Mouse (Mus musculus): ENCODE measurements at regions not wholly inside any gene's neighbourhood (a gene's known extent, or its start where the extent isn't known, plus 50 kb on each side); places are given as distances from the start of the nearest gene placed in this dataset.

DNA sequence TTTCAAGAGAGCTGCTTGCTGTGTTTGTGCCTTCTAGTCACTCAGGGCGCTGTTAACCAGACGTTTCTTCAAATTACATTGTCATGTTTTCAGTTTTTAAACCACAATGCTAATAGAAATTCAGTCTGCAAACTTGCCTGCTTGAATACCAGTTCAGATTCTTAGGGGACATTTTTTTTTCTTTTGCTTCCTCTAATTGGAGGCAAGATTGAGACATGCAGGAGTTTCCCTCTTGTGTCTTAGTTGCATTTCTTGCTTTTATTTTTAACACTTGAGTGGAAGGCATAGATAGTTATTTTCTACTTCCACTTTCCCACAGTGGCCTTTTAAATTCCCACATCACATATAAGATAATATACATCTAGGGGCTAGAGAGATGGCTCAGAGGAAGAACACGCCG, 246.8 kb downstream of the Grpr start:
- TF ChIP-seq CTCF (IDR thresholded peaks at IDR 0.05; ENCODE audit: insufficient read depth, low read length) (no peak), POLR2A (IDR thresholded peaks at IDR 0.05; ENCODE audit: borderline replicate concordance, extremely low read depth, low read depth, low read length) (no peak)
- Histone ChIP-seq H3K4me3 (replicated peaks; ENCODE audit: extremely low read depth, low read depth, low read length) (no peak overlapping the region), H3K4me1 (ENCODE audit: control insufficient read depth, insufficient read depth, low read length) (no peaks in the 10 kb centered on the region)
- DNase-seq: no peak
- 75% methylated on average over 4 of the region's 4 CpGs for WGBS

DNA sequence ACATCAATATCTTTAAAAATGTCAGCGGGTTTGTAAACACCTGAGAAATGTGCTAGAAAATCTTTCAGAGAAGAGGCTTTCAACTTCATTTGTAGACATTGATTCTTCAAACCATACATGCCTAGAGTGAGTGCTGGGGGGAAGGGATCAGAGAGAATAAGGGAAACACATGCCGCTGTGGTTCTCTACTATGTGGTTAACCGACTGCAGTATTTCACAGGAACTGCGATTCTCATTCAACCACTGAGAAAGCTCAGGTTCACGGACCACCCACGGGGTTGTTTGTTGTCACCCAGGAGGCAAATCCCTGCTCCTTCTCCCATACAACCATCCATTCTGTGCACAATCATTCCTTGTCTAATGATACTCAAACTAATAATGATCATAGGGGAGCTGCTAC, 248.4 kb downstream of the Grpr start:
- WGBS: 79% methylated on average over 6 of the region's 6 CpGs
- Histone ChIP-seq H3K4me3 (replicated peaks; ENCODE audit: extremely low read depth, low read depth, low read length) (no peak overlapping the region), H3K4me1 (ENCODE audit: control insufficient read depth, insufficient read depth, low read length) (no peaks in the 10 kb centered on the region)
- no peak for DNase-seq
- TF ChIP-seq POLR2A (IDR thresholded peaks at IDR 0.05; ENCODE audit: borderline replicate concordance, extremely low read depth, low read depth, low read length) (no peak), CTCF (IDR thresholded peaks at IDR 0.05; ENCODE audit: insufficient read depth, low read length) (no peak)

GRCm38 (mm10) chrX:163296956-163297628, 252.4 kb downstream of the Grpr start:
- no peak for DNase-seq
- TF ChIP-seq CTCF (IDR thresholded peaks at IDR 0.05; ENCODE audit: insufficient read depth, low read length) (no peak), POLR2A (IDR thresholded peaks at IDR 0.05; ENCODE audit: borderline replicate concordance, extremely low read depth, low read depth, low read length) (no peak)
- no peaks in the 10 kb centered on the region for H3K4me1 ChIP-seq (ENCODE audit: control insufficient read depth, insufficient read depth, low read length)
- no peak overlapping the region for H3K4me3 ChIP-seq (replicated peaks; ENCODE audit: extremely low read depth, low read depth, low read length)
- 49% methylated on average over 8 of the region's 8 CpGs for WGBS

- no peak for TF ChIP-seq POLR2A (IDR thresholded peaks at IDR 0.05; ENCODE audit: borderline replicate concordance, extremely low read depth, low read depth, low read length)
- no peak for TF ChIP-seq CTCF (IDR thresholded peaks at IDR 0.05; ENCODE audit: insufficient read depth, low read length)
These were observed 288.2 kb downstream of the Grpr start for GRCm38 (mm10) chrX:163261248-163261647.

GRCm38 (mm10) chrX:163253048-163253447, 288.6 kb upstream of the S100g start:
- 43% methylated on average over 2 of the region's 2 CpGs for WGBS
- Histone ChIP-seq H3K4me3 (replicated peaks; ENCODE audit: extremely low read depth, low read depth, low read length) (no peak overlapping the region), H3K4me1 (ENCODE audit: control insufficient read depth, insufficient read depth, low read length) (no peaks in the 10 kb centered on the region)
- no peak for DNase-seq
- TF ChIP-seq CTCF (IDR thresholded peaks at IDR 0.05; ENCODE audit: insufficient read depth, low read length) (no peak), POLR2A (IDR thresholded peaks at IDR 0.05; ENCODE audit: borderline replicate concordance, extremely low read depth, low read depth, low read length) (no peak)

More at GRCm38 (mm10) chrX:163261248-163261647, 288.2 kb downstream of the Grpr start:
- Histone ChIP-seq H3K4me1 (ENCODE audit: control insufficient read depth, insufficient read depth, low read length) (no peaks in the 10 kb centered on the region), H3K4me3 (replicated peaks; ENCODE audit: extremely low read depth, low read depth, low read length) (no peak overlapping the region)
- DNase-seq: no peak
- WGBS: 86% methylated on average over 2 of the region's 2 CpGs

- Histone ChIP-seq H3K4me1 (ENCODE audit: control insufficient read depth, insufficient read depth, low read length) (no peaks in the 10 kb centered on the region), H3K4me3 (replicated peaks; ENCODE audit: extremely low read depth, low read depth, low read length) (no peak overlapping the region)
- TF ChIP-seq POLR2A (IDR thresholded peaks at IDR 0.05; ENCODE audit: borderline replicate concordance, extremely low read depth, low read depth, low read length) (no peak), CTCF (IDR thresholded peaks at IDR 0.05; ENCODE audit: insufficient read depth, low read length) (no peak)
- no peak for DNase-seq
- WGBS: 94% methylated on average over 2 of the region's 2 CpGs
These were observed 240.9 kb upstream of the S100g start for GRCm38 (mm10) chrX:163205260-163205659.

- no peak for DNase-seq
- 90% methylated on average over 1 of the region's 1 CpGs for WGBS
- TF ChIP-seq CTCF (IDR thresholded peaks at IDR 0.05; ENCODE audit: insufficient read depth, low read length) (no peak), POLR2A (IDR thresholded peaks at IDR 0.05; ENCODE audit: borderline replicate concordance, extremely low read depth, low read depth, low read length) (no peak)
These were observed 239.0 kb upstream of the S100g start for GRCm38 (mm10) chrX:163203446-163203845.

GRCm38 (mm10) chrX:163181588-163181987, 217.2 kb upstream of the S100g start:
- TF ChIP-seq CTCF (IDR thresholded peaks at IDR 0.05; ENCODE audit: insufficient read depth, low read length) (no peak), POLR2A (IDR thresholded peaks at IDR 0.05; ENCODE audit: borderline replicate concordance, extremely low read depth, low read depth, low read length) (no peak)
- no peak for DNase-seq
- Histone ChIP-seq H3K4me3 (replicated peaks; ENCODE audit: extremely low read depth, low read depth, low read length) (no peak overlapping the region), H3K4me1 (ENCODE audit: control insufficient read depth, insufficient read depth, low read length) (no peaks in the 10 kb centered on the region)
- whole genome bisulfite sequencing: 89% methylated on average over 3 of the region's 3 CpGs

More at GRCm38 (mm10) chrX:163203446-163203845, 239.0 kb upstream of the S100g start:
- Histone ChIP-seq H3K4me3 (replicated peaks; ENCODE audit: extremely low read depth, low read depth, low read length) (no peak overlapping the region), H3K4me1 (ENCODE audit: control insufficient read depth, insufficient read depth, low read length) (no peaks in the 10 kb centered on the region)

- no peaks in the 10 kb centered on the region for H3K4me1 ChIP-seq (ENCODE audit: control insufficient read depth, insufficient read depth, low read length)
- H3K4me3 ChIP-seq (replicated peaks; ENCODE audit: extremely low read depth, low read depth, low read length): no peak overlapping the region
- no peak for TF ChIP-seq POLR2A (IDR thresholded peaks at IDR 0.05; ENCODE audit: borderline replicate concordance, extremely low read depth, low read depth, low read length)
- TF ChIP-seq CTCF (IDR thresholded peaks at IDR 0.05; ENCODE audit: insufficient read depth, low read length): no peak
- DNase-seq: no peak
- WGBS: 69% methylated on average over 2 of the region's 2 CpGs
These were observed 200.4 kb upstream of the S100g start for GRCm38 (mm10) chrX:163164810-163165209.

GRCm38 (mm10) chrX:163155251-163155650, 190.9 kb upstream of the S100g start:
- no peak overlapping the region for H3K4me3 ChIP-seq (replicated peaks; ENCODE audit: extremely low read depth, low read depth, low read length)
- TF ChIP-seq CTCF (IDR thresholded peaks at IDR 0.05; ENCODE audit: insufficient read depth, low read length): no peak
- no peak for TF ChIP-seq POLR2A (IDR thresholded peaks at IDR 0.05; ENCODE audit: borderline replicate concordance, extremely low read depth, low read depth, low read length)
- WGBS: 69% methylated on average over 5 of the region's 5 CpGs
- DNase-seq: no peak
- H3K4me1 ChIP-seq (ENCODE audit: control insufficient read depth, insufficient read depth, low read length): no peaks in the 10 kb centered on the region

All from lung, adult 2 months (tissue).